Mouse (Mus musculus) heart, postnatal 0 days (tissue): ENCODE measurements around the gene Hils1. TPM values are rescaled to one million over a fixed set of nuclear protein-coding genes. Genes with fewer than 3 reads are reported as not detected.

ENCODE experiments used
- ATAC-seq: fragments of 200-750 bp; cut with Nextera tagmentation; 2 replicates; pipeline ENCODE4 v1.8.0; 2017; ENCODE audit warnings: low read depth, moderate number of reproducible peaks, moderate library complexity; ENCODE audit not compliant: insufficient read depth
- DNase-seq: peaks from one replicate; pipeline ENCODE4 v3.0.0-alpha.2; 2016; ENCODE audit warnings: low spot score
- H3K27ac ChIP-seq: fragments of 300-500 bp; sonication (generic); 2 replicates; pipeline ENCODE4 v1.5.1; 2014; ENCODE audit warnings: low read depth, mild to moderate bottlenecking
- H3K27me3 ChIP-seq: fragments of 300-500 bp; sonication (generic); 2 replicates; pipeline ENCODE4 v1.6.1; 2014; ENCODE audit warnings: low read length, mixed read lengths; ENCODE audit not compliant: control insufficient read depth, insufficient read depth
- H3K36me3 ChIP-seq: fragments of 300-500 bp; sonication (generic); replicated peaks from 2 replicates; pipeline ENCODE4 v1.6.1; 2014; ENCODE audit warnings: low read length, mixed read lengths; ENCODE audit not compliant: control insufficient read depth, insufficient read depth
- H3K4me1 ChIP-seq: fragments of 300-500 bp; sonication (generic); 2 replicates; pipeline ENCODE4 v1.6.1; 2014; ENCODE audit warnings: antibody characterized with exemption; ENCODE audit not compliant: control insufficient read depth, insufficient read depth
- H3K4me2 ChIP-seq: fragments of 300-500 bp; sonication (generic); 2 replicates; pipeline ENCODE4 v1.6.1; 2014; ENCODE audit warnings: low read depth, mild to moderate bottlenecking, low read length, moderate library complexity
- H3K4me3 ChIP-seq: fragments of 300-500 bp; sonication (generic); 2 replicates; pipeline ENCODE4 v1.5.1; 2014; ENCODE audit warnings: low read depth, low read length
- H3K9ac ChIP-seq: fragments of 300-500 bp; sonication (generic); replicated peaks from 2 replicates; pipeline ENCODE4 v1.6.1; 2014; ENCODE audit warnings: low read depth, low read length, mixed read lengths
- H3K9me3 ChIP-seq: fragments of 300-500 bp; sonication (generic); replicated peaks from 2 replicates; pipeline ENCODE4 v1.6.1; 2016; ENCODE audit warnings: low read length; ENCODE audit not compliant: control insufficient read depth
- CTCF ChIP-seq: IDR thresholded peaks from 2 replicates; pipeline ENCODE4 v1.5.1; 2016; ENCODE audit warnings: antibody characterized with exemption, control low read depth, low read depth
- EP300 ChIP-seq: IDR thresholded peaks from 2 replicates; pipeline ENCODE4 v1.6.1; 2016; ENCODE audit warnings: antibody characterized with exemption, low read depth
- WGBS: fragments of 180-500 bp; shearing (Covaris S2); extraction: QIAGEN DNeasy Blood & Tissue Kit; methylation state at CpG from one replicate; pipeline ENCODE4 v1.1.7; 2014; 5-methylcytosine and 5-hydroxymethylcytosine counted together
- polyA plus RNA-seq: library from polyadenylated mRNA; unstranded; fragments of >200 nt; fragmentation: Nextera tagmentation; extraction: Ambion mirVana; gene quantifications from 2 replicates; pipeline ENCODE4 v1.2.1, GENCODE M21; 2015
- total RNA-seq: library from RNA; depleted of rRNA; stranded (reverse); fragments of >200 nt; gene quantifications from 2 replicates; pipeline ENCODE4 v1.2.3, GENCODE M21; 2014; ENCODE audit warnings: low replicate concordance

Hils1 gene
- total and polyA plus RNA-seq, 2 experiments from 2014 or later, result not detected

GRCm38 (mm10) chr11:94994947-94995772, 27.8 kb downstream of the Hils1 start:
- Histone ChIP-seq H3K4me2 (peak overlapping the region; percentile 90), H3K4me1 (peaks cover 30% of the 10 kb centered on the region), H3K9me3 (no peaks in the 10 kb centered on the region), H3K9ac (peak overlapping the region; percentile 88; the same call in 1 of the 2 replicates), H3K27ac (no peak overlapping the region), H3K27me3 (no peaks in the 10 kb centered on the region), H3K36me3 (peaks cover 40% of the 10 kb centered on the region), H3K4me3 (peak overlapping the region; percentile 89; the same call in 1 of the 2 replicates)
- TF ChIP-seq EP300 (no peak), CTCF (no peak)
- ATAC-seq (no peak), DNase-seq (no peak)
- 77% methylated on average over 11 of the region's 11 CpGs for WGBS

GRCm38 (mm10) chr11:94996101-94996500, 28.7 kb downstream of the Hils1 start:
- peaks cover 43% of the 10 kb centered on the region for H3K36me3 ChIP-seq
- no peak overlapping the region for H3K4me2 ChIP-seq
- no peak overlapping the region for H3K27ac ChIP-seq
- ATAC-seq (no peak), DNase-seq (no peak)
- no peaks in the 10 kb centered on the region for H3K27me3 ChIP-seq
- H3K4me1 ChIP-seq, result peaks cover 30% of the 10 kb centered on the region
- TF ChIP-seq CTCF (no peak), EP300 (no peak)
- H3K4me3 ChIP-seq, result no peak overlapping the region
- H3K9ac ChIP-seq, result no peak overlapping the region
- 78% methylated on average over 8 of the region's 8 CpGs for WGBS
- H3K9me3 ChIP-seq, result no peaks in the 10 kb centered on the region

- no peaks in the 10 kb centered on the region for H3K27me3 ChIP-seq
- DNase-seq (no peak), ATAC-seq (no peak)
- no peak overlapping the region for H3K4me3 ChIP-seq
- TF ChIP-seq CTCF, result no peak
- TF ChIP-seq EP300, result no peak
- H3K27ac ChIP-seq, result no peak overlapping the region
- H3K4me2 ChIP-seq, result no peak overlapping the region
- peaks cover 51% of the 10 kb centered on the region for H3K36me3 ChIP-seq
- WGBS, result 87% methylated on average over 6 of the region's 6 CpGs
- no peaks in the 10 kb centered on the region for H3K9me3 ChIP-seq
- no peak overlapping the region for H3K9ac ChIP-seq
- peaks cover 35% of the 10 kb centered on the region for H3K4me1 ChIP-seq
Observed at GRCm38 (mm10) chr11:94996984-94997383, 29.6 kb downstream of the Hils1 start.

- no peak for ATAC-seq
- peaks cover 57% of the 10 kb centered on the region for H3K36me3 ChIP-seq
- H3K4me3 ChIP-seq, result no peak overlapping the region
- H3K9ac ChIP-seq, result no peak overlapping the region
- H3K27me3 ChIP-seq, result no peaks in the 10 kb centered on the region
- 45% methylated on average over 5 of the region's 5 CpGs for WGBS
- H3K9me3 ChIP-seq, result no peaks in the 10 kb centered on the region
- H3K4me1 ChIP-seq, result peaks cover 35% of the 10 kb centered on the region
- TF ChIP-seq EP300 (no peak), CTCF (no peak)
- DNase-seq, result no peak
- H3K27ac ChIP-seq, result peak overlapping the region; percentile 47; the same call in 1 of the 2 replicates
- H3K4me2 ChIP-seq, result no peak overlapping the region
Observed at GRCm38 (mm10) chr11:94997596-94997995, 30.2 kb downstream of the Hils1 start.

- no peak overlapping the region for H3K9ac ChIP-seq
- TF ChIP-seq EP300, result no peak
- no peak for TF ChIP-seq CTCF
- peaks cover 62% of the 10 kb centered on the region for H3K36me3 ChIP-seq
- ATAC-seq (no peak), DNase-seq (no peak)
- H3K4me1 ChIP-seq, result peaks cover 32% of the 10 kb centered on the region
- H3K9me3 ChIP-seq, result no peaks in the 10 kb centered on the region
- H3K27me3 ChIP-seq, result no peaks in the 10 kb centered on the region
- no peak overlapping the region for H3K4me2 ChIP-seq
- H3K27ac ChIP-seq, result peak overlapping the region; percentile 47; the same call in 1 of the 2 replicates
- H3K4me3 ChIP-seq, result no peak overlapping the region
- WGBS, result 60% methylated on average over 16 of the region's 16 CpGs
Observed at GRCm38 (mm10) chr11:94998041-94998531, 30.7 kb downstream of the Hils1 start.
